Mouse (Mus musculus): Measurements from ENCODE around the gene Rnf220. TPM values are rescaled to one million over a fixed set of nuclear protein-coding genes. Genes with fewer than 3 reads are reported as not detected.

The Rnf220 gene
- polyA plus RNA-seq (2012; rRNA removed) = 78.1 and 86.7 TPM in 2 replicates

DNA sequence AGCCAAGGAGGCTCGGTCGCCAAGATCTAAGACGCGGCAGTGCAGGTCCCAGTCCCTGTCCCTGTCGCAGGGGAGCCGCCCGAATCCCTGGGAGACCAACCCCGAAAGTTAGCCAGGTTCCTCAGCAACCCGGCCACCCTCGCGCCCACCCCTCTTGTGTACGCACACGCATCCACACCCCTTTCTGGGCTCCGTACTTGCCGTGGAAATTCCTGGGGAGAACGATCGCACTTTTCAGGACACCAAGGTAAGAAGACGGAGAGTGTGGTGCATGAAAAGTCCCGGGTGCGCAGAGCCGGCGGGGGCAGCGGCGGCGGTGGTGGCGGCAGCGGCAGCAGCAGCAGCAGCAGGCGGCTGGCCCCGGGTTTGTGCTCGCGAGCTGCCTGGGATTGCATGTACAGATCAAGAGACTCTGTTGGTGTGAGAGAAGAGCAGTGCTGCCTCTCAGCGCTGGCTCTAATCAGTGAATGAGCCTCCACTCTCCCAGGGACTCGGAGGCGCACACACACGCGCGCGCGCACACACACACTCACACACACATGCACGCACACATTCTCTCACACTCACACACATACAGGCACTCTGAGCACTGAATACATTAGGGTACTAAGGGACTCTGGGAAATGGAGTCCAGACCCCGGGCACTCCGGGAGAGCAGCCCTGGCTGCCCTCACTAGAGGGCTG is at the start of gene Rnf220:
Gene Rnf220 (minus strand): TSS at position 571 of the 684 bp plus-strand sequence.

DNA sequence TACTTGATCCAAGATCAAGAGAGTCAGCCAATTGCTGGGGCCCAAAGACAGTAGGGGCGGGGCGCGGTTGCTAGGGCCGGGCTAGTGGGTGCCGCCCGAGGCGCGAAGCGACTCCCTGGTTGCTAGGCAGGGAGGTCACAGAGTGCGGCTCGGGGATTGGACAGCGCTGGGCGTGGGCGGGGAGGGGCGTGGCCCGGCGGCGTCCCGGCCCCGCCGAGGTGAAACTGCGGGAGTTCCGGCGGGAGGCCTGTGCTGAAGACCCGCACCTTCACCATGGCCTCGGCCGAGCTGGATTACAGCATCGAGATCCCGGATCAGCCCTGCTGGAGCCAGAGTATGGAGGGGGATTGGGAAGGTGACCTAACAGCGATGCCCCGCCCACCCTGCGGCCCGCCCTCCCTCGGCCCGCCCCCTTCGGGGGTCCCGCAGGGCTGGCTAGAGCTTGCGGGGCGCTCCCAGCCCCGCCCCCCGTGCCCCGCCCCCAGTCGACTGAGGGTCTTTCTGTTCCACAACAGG is 245.0 kb downstream of the Rnf220 start, which contains the start of the genes Tmem53 and Armh1:
Gene Tmem53 (plus strand): TSS at position 151 of the 516 bp plus-strand sequence.
Gene Armh1 (minus strand): TSS at position 325 of the 516 bp plus-strand sequence.

Other genes starting within 250 kb of the Rnf220 start
- 22.8 and 37.0 TPM in 2 replicates for gene Tmem53, start 245.1 kb downstream of the Rnf220 start, polyA plus RNA-seq (2012; rRNA removed)
- gene Armh1, start 244.9 kb downstream of the Rnf220 start, polyA plus RNA-seq (2012; rRNA removed) = 0.09 and 0.28 TPM in 2 replicates
- 94.0 and 95.7 TPM in 2 replicates for gene Eri3, start 53.3 kb upstream of the Rnf220 start, polyA plus RNA-seq (2012; rRNA removed)
- gene Dmap1, start 185.2 kb upstream of the Rnf220 start, polyA plus RNA-seq (2012; rRNA removed) = 16.2 and 17.8 TPM in 2 replicates
- gene Gm12845, start 227.4 kb upstream of the Rnf220 start, polyA plus RNA-seq (2012; rRNA removed) = not detected in 2 replicates

Measured in colon, adult 2 months (tissue).